Mouse (Mus musculus): Measurements from ENCODE around the gene Cdk5rap1. TPM values are rescaled to one million over a fixed set of nuclear protein-coding genes. Genes with fewer than 3 reads are reported as not detected.
"Not testable (repeated sequence)": the region's sequence is repeated elsewhere in the genome, so short reads cannot be mapped to it uniquely, and the experiment has no call there.

Gene Cdk5rap1
- polyA plus RNA-seq, 1 experiment from 2014 or later: 19.8 TPM

GRCm38 (mm10) chr2:154372151-154372829 is 520 bp downstream of the Cdk5rap1 start:
- Histone ChIP-seq H3K9ac (peak overlapping the region; percentile 97), H3K4me1 (peaks cover 7% of the 10 kb centered on the region; the same call in 1 of the 2 replicates), H3K27me3 (no peaks in the 10 kb centered on the region), H3K36me3 (peaks cover 11% of the 10 kb centered on the region; the same call in 1 of the 2 replicates), H3K9me3 (no peaks in the 10 kb centered on the region), H3K4me2 (peak overlapping the region; percentile 67), H3K4me3 (peak overlapping the region; percentile 81), H3K27ac (peak overlapping the region; percentile 90)
- whole genome bisulfite sequencing: under 1% methylated on average over 42 of the region's 42 CpGs
- peak; percentile 79 for ATAC-seq (ENCODE audit: borderline replicate concordance, extremely low read depth, low FRiP score, low TSS enrichment)

- Histone ChIP-seq H3K36me3 (peaks cover 38% of the 10 kb centered on the region), H3K9ac (no peak overlapping the region), H3K27me3 (no peaks in the 10 kb centered on the region), H3K4me2 (no peak overlapping the region), H3K27ac (no peak overlapping the region), H3K4me3 (no peak overlapping the region), H3K9me3 (no peaks in the 10 kb centered on the region), H3K4me1 (0 out of 2 replicates have a peak, but pooled peaks cover 3% of the 10 kb centered on the region)
- 92% methylated on average over 1 of the region's 1 CpGs for WGBS
- ATAC-seq (ENCODE audit: borderline replicate concordance, extremely low read depth, low FRiP score, low TSS enrichment): no peak
These were observed 5.3 kb downstream of the Cdk5rap1 start for GRCm38 (mm10) chr2:154367510-154367909.

- whole genome bisulfite sequencing: 75% methylated on average over 16 of the region's 19 CpGs
- H3K4me2 ChIP-seq: peak overlapping the region; percentile 34
- peak overlapping the region; percentile 6; the same call in 1 of the 2 replicates for H3K9ac ChIP-seq
- H3K4me3 ChIP-seq: peak overlapping the region; percentile 29
- not testable (repeated sequence) for ATAC-seq (ENCODE audit: borderline replicate concordance, extremely low read depth, low FRiP score, low TSS enrichment); H3K4me1 ChIP-seq; H3K27me3 ChIP-seq; H3K9me3 ChIP-seq
- peaks cover 16% of the 10 kb centered on the region; the same call in 1 of the 2 replicates for H3K36me3 ChIP-seq
- H3K27ac ChIP-seq: peak overlapping the region; percentile 5; the same call in 1 of the 2 replicates
These were observed 18.8 kb downstream of the Cdk5rap1 start for GRCm38 (mm10) chr2:154354000-154354425.

- 76% methylated on average over 3 of the region's 3 CpGs for WGBS
- no peak for ATAC-seq (ENCODE audit: borderline replicate concordance, extremely low read depth, low FRiP score, low TSS enrichment)
- no peak overlapping the region for H3K4me2 ChIP-seq
- no peak overlapping the region for H3K4me3 ChIP-seq
- no peak overlapping the region for H3K9ac ChIP-seq
- H3K27me3 ChIP-seq: no peaks in the 10 kb centered on the region
- no peak overlapping the region for H3K27ac ChIP-seq
- no peaks in the 10 kb centered on the region for H3K4me1 ChIP-seq
- H3K36me3 ChIP-seq: peaks cover 44% of the 10 kb centered on the region
- no peaks in the 10 kb centered on the region for H3K9me3 ChIP-seq
These were observed 24.7 kb downstream of the Cdk5rap1 start for GRCm38 (mm10) chr2:154348152-154348551.

GRCm38 (mm10) chr2:154339356-154339755 is 33.5 kb downstream of the Cdk5rap1 start:
- Histone ChIP-seq H3K9ac (no peak overlapping the region), H3K36me3 (peaks cover 26% of the 10 kb centered on the region), H3K27me3 (no peaks in the 10 kb centered on the region), H3K4me2 (no peak overlapping the region), H3K9me3 (no peaks in the 10 kb centered on the region), H3K4me3 (no peak overlapping the region), H3K4me1 (no peaks in the 10 kb centered on the region), H3K27ac (no peak overlapping the region)
- 65% methylated on average over 2 of the region's 2 CpGs for whole genome bisulfite sequencing
- ATAC-seq (ENCODE audit: borderline replicate concordance, extremely low read depth, low FRiP score, low TSS enrichment): no peak

- 56% methylated on average over 1 of the region's 1 CpGs for WGBS
- H3K36me3 ChIP-seq: peaks cover 26% of the 10 kb centered on the region
- H3K4me3 ChIP-seq: no peak overlapping the region
These were observed 34.6 kb downstream of the Cdk5rap1 start for GRCm38 (mm10) chr2:154338161-154338560.

GRCm38 (mm10) chr2:154335572-154335971 is 37.2 kb downstream of the Cdk5rap1 start:
- Histone ChIP-seq H3K27me3 (no peaks in the 10 kb centered on the region), H3K36me3 (peaks cover 3% of the 10 kb centered on the region; the same call in 1 of the 2 replicates), H3K4me1 (no peaks in the 10 kb centered on the region), H3K4me2 (no peak overlapping the region), H3K27ac (no peak overlapping the region), H3K9ac (no peak overlapping the region), H3K4me3 (no peak overlapping the region), H3K9me3 (no peaks in the 10 kb centered on the region)
- no peak for ATAC-seq (ENCODE audit: borderline replicate concordance, extremely low read depth, low FRiP score, low TSS enrichment)
- WGBS: 67% methylated on average over 4 of the region's 4 CpGs

More at GRCm38 (mm10) chr2:154338161-154338560, 34.6 kb downstream of the Cdk5rap1 start:
- H3K4me1 ChIP-seq: no peaks in the 10 kb centered on the region
- no peak overlapping the region for H3K27ac ChIP-seq
- no peak overlapping the region for H3K4me2 ChIP-seq
- no peak overlapping the region for H3K9ac ChIP-seq
- no peak for ATAC-seq (ENCODE audit: borderline replicate concordance, extremely low read depth, low FRiP score, low TSS enrichment)
- no peaks in the 10 kb centered on the region for H3K27me3 ChIP-seq
- no peaks in the 10 kb centered on the region for H3K9me3 ChIP-seq

- H3K4me1 ChIP-seq: no peaks in the 10 kb centered on the region
- H3K9ac ChIP-seq: no peak overlapping the region
- no peak overlapping the region for H3K4me3 ChIP-seq
- no peak for ATAC-seq (ENCODE audit: borderline replicate concordance, extremely low read depth, low FRiP score, low TSS enrichment)
- H3K9me3 ChIP-seq: no peaks in the 10 kb centered on the region
- WGBS: 68% methylated on average over 3 of the region's 3 CpGs
- H3K27me3 ChIP-seq: no peaks in the 10 kb centered on the region
- no peak overlapping the region for H3K27ac ChIP-seq
- H3K36me3 ChIP-seq: no peaks in the 10 kb centered on the region
- no peak overlapping the region for H3K4me2 ChIP-seq
These were observed 46.0 kb downstream of the Cdk5rap1 start for GRCm38 (mm10) chr2:154326852-154327251.

- not testable (repeated sequence) for H3K27ac ChIP-seq; H3K4me2 ChIP-seq; H3K27me3 ChIP-seq; H3K9me3 ChIP-seq; ATAC-seq (ENCODE audit: borderline replicate concordance, extremely low read depth, low FRiP score, low TSS enrichment); H3K9ac ChIP-seq; H3K4me1 ChIP-seq; H3K36me3 ChIP-seq; H3K4me3 ChIP-seq
- 59% methylated on average over 5 of the region's 5 CpGs for WGBS
These were observed 59.0 kb downstream of the Cdk5rap1 start for GRCm38 (mm10) chr2:154313771-154314170.

- not testable (repeated sequence) for H3K4me1 ChIP-seq; H3K27ac ChIP-seq; H3K9me3 ChIP-seq; H3K27me3 ChIP-seq; H3K36me3 ChIP-seq; ATAC-seq (ENCODE audit: borderline replicate concordance, extremely low read depth, low FRiP score, low TSS enrichment); H3K9ac ChIP-seq; H3K4me3 ChIP-seq; H3K4me2 ChIP-seq
- WGBS: 75% methylated on average over 4 of the region's 4 CpGs
These were observed 65.9 kb downstream of the Cdk5rap1 start, which contains the start of gene Bpifb9b for GRCm38 (mm10) chr2:154306927-154307326. Gene Bpifb9b, plus strand, starts transcription at chr2:154307227.

GRCm38 (mm10) chr2:154304604-154305003 is 68.2 kb downstream of the Cdk5rap1 start:
- not testable (repeated sequence) for H3K27me3 ChIP-seq; H3K9ac ChIP-seq; ATAC-seq (ENCODE audit: borderline replicate concordance, extremely low read depth, low FRiP score, low TSS enrichment); H3K4me1 ChIP-seq; H3K27ac ChIP-seq; H3K9me3 ChIP-seq; H3K36me3 ChIP-seq; H3K4me3 ChIP-seq; H3K4me2 ChIP-seq
- 62% methylated on average over 1 of the region's 3 CpGs for WGBS

- H3K4me1 ChIP-seq: no peaks in the 10 kb centered on the region
- H3K27ac ChIP-seq: no peak overlapping the region
- no peak overlapping the region for H3K4me2 ChIP-seq
- H3K9ac ChIP-seq: no peak overlapping the region
- ATAC-seq (ENCODE audit: borderline replicate concordance, extremely low read depth, low FRiP score, low TSS enrichment): no peak
- H3K4me3 ChIP-seq: no peak overlapping the region
- no peaks in the 10 kb centered on the region for H3K9me3 ChIP-seq
- WGBS: 74% methylated on average over 3 of the region's 3 CpGs
- no peaks in the 10 kb centered on the region for H3K36me3 ChIP-seq
- no peaks in the 10 kb centered on the region for H3K27me3 ChIP-seq
These were observed 71.0 kb downstream of the Cdk5rap1 start for GRCm38 (mm10) chr2:154301763-154302162.
